Mouse (Mus musculus) lung, postnatal 0 days (tissue): ENCODE data around the gene Fkbp11. TPM values are rescaled to one million over a fixed set of nuclear protein-coding genes. Genes with fewer than 3 reads are reported as not detected.

Experiments
- ATAC-seq: fragments of 200-750 bp; cut with Nextera tagmentation; 2 replicates; pipeline ENCODE4 v1.8.0; 2017; ENCODE audit warnings: moderate library complexity
- DNase-seq: peaks from one replicate; pipeline ENCODE4 v3.0.0-alpha.2; 2016; ENCODE audit warnings: low spot score
- H3K27ac ChIP-seq: fragments of 300-500 bp; sonication (generic); 2 replicates; pipeline ENCODE4 v1.5.1; 2014; ENCODE audit warnings: antibody characterized with exemption, mild to moderate bottlenecking, low read length, mixed read lengths
- H3K27me3 ChIP-seq: fragments of 300-500 bp; sonication (generic); replicated peaks from 2 replicates; pipeline ENCODE4 v1.6.1; 2014; ENCODE audit warnings: low read length, mixed read lengths; ENCODE audit not compliant: insufficient read depth
- H3K36me3 ChIP-seq: fragments of 300-500 bp; sonication (generic); 2 replicates; pipeline ENCODE4 v1.6.1; 2014; ENCODE audit warnings: low read length, mixed read lengths; ENCODE audit not compliant: insufficient read depth
- H3K4me1 ChIP-seq: fragments of 300-500 bp; sonication (generic); 2 replicates; pipeline ENCODE4 v1.6.1; 2014; ENCODE audit warnings: antibody characterized with exemption, low read depth, low read length, mixed read lengths; ENCODE audit not compliant: insufficient read depth
- H3K4me2 ChIP-seq: fragments of 300-500 bp; sonication (generic); replicated peaks from 2 replicates; pipeline ENCODE4 v1.6.1; 2014; ENCODE audit warnings: low read depth, mild to moderate bottlenecking, low read length, moderate library complexity, mixed read lengths
- H3K4me3 ChIP-seq: fragments of 300-500 bp; sonication (generic); 2 replicates; pipeline ENCODE4 v1.5.1; 2014; ENCODE audit warnings: low read depth, low read length
- H3K9ac ChIP-seq: fragments of 300-500 bp; sonication (generic); replicated peaks from 2 replicates; pipeline ENCODE4 v1.6.1; 2014; ENCODE audit warnings: low read depth, mild to moderate bottlenecking
- H3K9me3 ChIP-seq: fragments of 300-500 bp; sonication (generic); 2 replicates; pipeline ENCODE4 v1.6.1; 2016; ENCODE audit warnings: low read length, mixed read lengths
- CTCF ChIP-seq: IDR thresholded peaks from 2 replicates; pipeline ENCODE4 v1.5.1; 2016; ENCODE audit warnings: antibody characterized with exemption, mild to moderate bottlenecking
- EP300 ChIP-seq: IDR thresholded peaks from 2 replicates; pipeline ENCODE4 v1.6.1; 2016; ENCODE audit warnings: antibody characterized with exemption, mild to moderate bottlenecking, control low read depth
- WGBS: fragments of 180-500 bp; shearing (Covaris S2); extraction: QIAGEN DNeasy Blood & Tissue Kit; methylation state at CpG from one replicate; pipeline ENCODE4 v1.1.7; 2014; 5-methylcytosine and 5-hydroxymethylcytosine counted together
- polyA plus RNA-seq: library from polyadenylated mRNA; unstranded; fragments of >200 nt; fragmentation: Nextera tagmentation; extraction: Ambion mirVana; gene quantifications from 2 replicates; pipeline ENCODE4 v1.2.1, GENCODE M21; 2015

The Fkbp11 gene
- polyA plus RNA-seq, 1 experiment from 2014 or later: 45.5 TPM

GRCm38 (mm10) chr15:98742766-98743428, 14.9 kb upstream of the Fkbp11 start:
- DNase-seq: peak; percentile 79
- 63% methylated on average over 8 of the region's 8 CpGs for WGBS

GRCm38 (mm10) chr15:98740219-98740618, 12.2 kb upstream of the Fkbp11 start:
- Histone ChIP-seq H3K36me3 (peaks cover 30% of the 10 kb centered on the region), H3K9ac (no peak overlapping the region), H3K27ac (no peak overlapping the region), H3K9me3 (no peaks in the 10 kb centered on the region), H3K4me2 (no peak overlapping the region), H3K4me1 (peaks cover 3% of the 10 kb centered on the region; the same call in 1 of the 2 replicates), H3K4me3 (no peak overlapping the region), H3K27me3 (no peaks in the 10 kb centered on the region)
- ATAC-seq (no peak), DNase-seq (no peak)
- 88% methylated on average over 8 of the region's 8 CpGs for WGBS
- TF ChIP-seq EP300 (no peak), CTCF (no peak)

More at GRCm38 (mm10) chr15:98742766-98743428, 14.9 kb upstream of the Fkbp11 start:
- Histone ChIP-seq H3K9me3 (no peaks in the 10 kb centered on the region), H3K36me3 (peaks cover 19% of the 10 kb centered on the region), H3K4me2 (no peak overlapping the region), H3K4me1 (peaks cover 12% of the 10 kb centered on the region; the same call in 1 of the 2 replicates), H3K9ac (no peak overlapping the region), H3K27me3 (no peaks in the 10 kb centered on the region), H3K4me3 (no peak overlapping the region), H3K27ac (peak overlapping the region; percentile 94)
- peak; percentile 91 for ATAC-seq
- peak; percentile 94 for TF ChIP-seq EP300
- TF ChIP-seq CTCF: no peak

- no peak for ATAC-seq
- DNase-seq: no peak
- H3K27me3 ChIP-seq: no peaks in the 10 kb centered on the region
Observed at GRCm38 (mm10) chr15:98738796-98739195, 10.8 kb upstream of the Fkbp11 start.

GRCm38 (mm10) chr15:98737881-98738280, 9.9 kb upstream of the Fkbp11 start:
- ATAC-seq (no peak), DNase-seq (no peak)
- Histone ChIP-seq H3K27ac (no peak overlapping the region), H3K4me3 (no peak overlapping the region), H3K9me3 (no peaks in the 10 kb centered on the region), H3K27me3 (no peaks in the 10 kb centered on the region), H3K4me1 (no peaks in the 10 kb centered on the region), H3K9ac (no peak overlapping the region), H3K36me3 (peaks cover 30% of the 10 kb centered on the region), H3K4me2 (no peak overlapping the region)
- TF ChIP-seq CTCF (peak; percentile 74), EP300 (no peak)

More at GRCm38 (mm10) chr15:98738796-98739195, 10.8 kb upstream of the Fkbp11 start:
- Histone ChIP-seq H3K9me3 (no peaks in the 10 kb centered on the region), H3K4me1 (0 out of 2 replicates have a peak, but pooled peaks cover 3% of the 10 kb centered on the region), H3K4me2 (no peak overlapping the region), H3K9ac (no peak overlapping the region), H3K4me3 (no peak overlapping the region), H3K36me3 (peaks cover 30% of the 10 kb centered on the region), H3K27ac (no peak overlapping the region)
- 52% methylated on average over 4 of the region's 4 CpGs for WGBS
- peak; percentile 52 for TF ChIP-seq CTCF
- no peak for TF ChIP-seq EP300

GRCm38 (mm10) chr15:98736521-98736920, 8.5 kb upstream of the Fkbp11 start:
- Histone ChIP-seq H3K9ac (no peak overlapping the region), H3K4me1 (no peaks in the 10 kb centered on the region), H3K4me2 (no peak overlapping the region), H3K36me3 (peaks cover 27% of the 10 kb centered on the region), H3K4me3 (no peak overlapping the region), H3K9me3 (no peaks in the 10 kb centered on the region), H3K27ac (no peak overlapping the region), H3K27me3 (no peaks in the 10 kb centered on the region)
- WGBS: 73% methylated on average over 10 of the region's 10 CpGs
- peak; percentile 38; the same call in 1 of the 2 replicates for ATAC-seq
- TF ChIP-seq CTCF (no peak), EP300 (0 out of 2 replicates have a peak, but pooled peaks have one; percentile 17)
- no peak for DNase-seq

GRCm38 (mm10) chr15:98733976-98734566, 6.1 kb upstream of the Fkbp11 start:
- ATAC-seq: no peak
- Histone ChIP-seq H3K4me1 (no peaks in the 10 kb centered on the region), H3K4me2 (no peak overlapping the region), H3K27me3 (no peaks in the 10 kb centered on the region), H3K36me3 (peaks cover 11% of the 10 kb centered on the region; the same call in 1 of the 2 replicates), H3K27ac (no peak overlapping the region), H3K4me3 (no peak overlapping the region), H3K9me3 (no peaks in the 10 kb centered on the region), H3K9ac (no peak overlapping the region)
- WGBS: 54% methylated on average over 5 of the region's 5 CpGs
- TF ChIP-seq CTCF: no peak
- no peak for TF ChIP-seq EP300
- no peak for DNase-seq
